In genomic region chr5:140829911-140830294, GRCm38 (mm10) we compare ENCODE assay signal across 8 mouse cellular contexts. TPM values are rescaled to one million over a fixed set of nuclear protein-coding genes. Genes with fewer than 3 reads are reported as not detected.
DNase-seq lines count a peak whose midpoint lies in the region; ATAC-seq and TF ChIP-seq lines count a peak whose summit lies in the region.

No protein-coding gene starts in this region.

- intact Hi-C loops in left cerebral cortex, adult 2 months (cut with DNase I), result loop anchor here (2.0 to 5.0 kb wide), 2 partner anchors 39 to 63 kb away; no protein-coding TSS in a partner anchor

- peak; percentile 39 to 60 for DNase-seq in left cerebral cortex, adult 2 months (ENCODE audit: extremely low spot score in 1 of 2, low spot score in 2 of 2)
- no peak for DNase-seq in left cerebral cortex, adult 11 months (ENCODE audit: low spot score)
- peak; percentile 76 for DNase-seq in cerebellum, adult 9-11 months
- DNase-seq in kidney, postnatal 14 days, result peak; percentile 79
- DNase-seq in lung, postnatal 14 days, result peak; percentile 55
- DNase-seq in spleen, postnatal 14 days (ENCODE audit: low spot score in 2 of 2), result peak; percentile 17 to 39
- DNase-seq in c-Kit-positive CD71-positive TER-119-positive erythroid progenitor cells, embryonic 14.5 days (ENCODE audit: low spot score), result no peak

- H3K9ac ChIP-seq in heart, embryonic 13.5 days, result peak overlapping the region; percentile 94

- under 1% methylated on average over 47 of the region's 58 CpGs for WGBS in heart, embryonic 13.5 days

- no peak for TF ChIP-seq CTCF in left cerebral cortex, adult 2 months (IDR thresholded peaks at IDR 0.05)

- H3K9me3 ChIP-seq in heart, embryonic 13.5 days, result no peaks in the 10 kb centered on the region

- peak; percentile 7; the same call in 1 of the 2 replicates for ATAC-seq in heart, embryonic 13.5 days (ENCODE audit: extremely low read depth, insufficient number of reproducible peaks, low FRiP score, low TSS enrichment)

- peaks cover 48% of the 10 kb centered on the region for H3K4me1 ChIP-seq in heart, embryonic 13.5 days

- H3K27me3 ChIP-seq in heart, embryonic 13.5 days (replicated peaks), result no peaks in the 10 kb centered on the region

- H3K4me3 ChIP-seq in left cerebral cortex, adult 2 months, result peak overlapping the region; percentile 63
- H3K4me3 ChIP-seq in heart, embryonic 13.5 days, result peak overlapping the region; percentile 91

- peak overlapping the region; percentile 92 for H3K4me2 ChIP-seq in heart, embryonic 13.5 days

- H3K27ac ChIP-seq in left cerebral cortex, adult 2 months, result peak overlapping the region; percentile 86
- peak overlapping the region; percentile 85 for H3K27ac ChIP-seq in heart, embryonic 13.5 days (replicated peaks)

- H3K36me3 ChIP-seq in heart, embryonic 13.5 days, result peaks cover 8% of the 10 kb centered on the region

RNA-seq across cellular contexts. Expression of gene Gna12, which starts 0.3 kb away (rescaled TPM):
- total RNA-seq in left cerebral cortex, adult 2 months (2021), result 10 to 100 TPM; 62.2 to 67.6 TPM
- polyA plus RNA-seq in heart, embryonic 13.5 days (2015; fragmentation: Nextera tagmentation; extraction: Ambion mirVana), result 9.4 and 10.9 TPM in 2 replicates

Comparison
In these comparisons a context has a peak if more than half of its experiments do, and no peak if none do; other contexts are left out.
1. DNase-seq: peak in left cerebral cortex, adult 2 months (2 of 2), cerebellum, adult 9-11 months (single experiment), kidney, postnatal 14 days (single experiment), lung, postnatal 14 days (single experiment) and spleen, postnatal 14 days (2 of 2); none in left cerebral cortex, adult 11 months (single experiment) and c-Kit-positive CD71-positive TER-119-positive erythroid progenitor cells, embryonic 14.5 days (single experiment).